Mouse (Mus musculus) kidney, adult 8-10 months (tissue): ENCODE measurements around the gene Cit.
"Not testable (repeated sequence)": the region's sequence is repeated elsewhere in the genome, so short reads cannot be mapped to it uniquely, and the experiment has no call there.

Source experiments
- DNase-seq, 2 experiments: peaks; one replicate each; pipeline ENCODE4 v3.0.0; 2022

Gene Cit

GRCm38 (mm10) chr5:115844766-115845634 lies at the start of gene Cit:
TSS of gene Cit (plus strand) at chr5:115845278.
- DNase-seq: peak; percentile 82 to 86

- DNase-seq: peak; percentile 4 to 15
Observed at GRCm38 (mm10) chr5:115799016-115799894, 45.8 kb upstream of the Cit start.

- no peak for DNase-seq
Observed at GRCm38 (mm10) chr5:115799895-115800232, 45.2 kb upstream of the Cit start.

GRCm38 (mm10) chr5:115812262-115812661 lies 32.8 kb upstream of the Cit start:
- DNase-seq: no peak

GRCm38 (mm10) chr5:115817022-115817421 lies 28.1 kb upstream of the Cit start:
- DNase-seq: no peak

GRCm38 (mm10) chr5:115817655-115818054 lies 27.4 kb upstream of the Cit start:
- not testable (repeated sequence) for DNase-seq

GRCm38 (mm10) chr5:115819966-115820365 lies 25.1 kb upstream of the Cit start:
- DNase-seq: no peak

GRCm38 (mm10) chr5:115821200-115821599 lies 23.9 kb upstream of the Cit start:
- no peak for DNase-seq

- DNase-seq: no peak
Observed at GRCm38 (mm10) chr5:115821910-115822309, 23.2 kb upstream of the Cit start.

- DNase-seq: no peak
Observed at GRCm38 (mm10) chr5:115832754-115833153, 12.3 kb upstream of the Cit start.

GRCm38 (mm10) chr5:115833806-115834205 lies 11.3 kb upstream of the Cit start:
- DNase-seq: not testable (repeated sequence)

GRCm38 (mm10) chr5:115835291-115835690 lies 9.8 kb upstream of the Cit start:
- DNase-seq: no peak

GRCm38 (mm10) chr5:115838059-115838458 lies 7.0 kb upstream of the Cit start:
- no peak for DNase-seq

GRCm38 (mm10) chr5:115840453-115840852 lies 4.6 kb upstream of the Cit start:
- DNase-seq: no peak

- no peak for DNase-seq
Observed at GRCm38 (mm10) chr5:115840946-115841775, 3.9 kb upstream of the Cit start.

GRCm38 (mm10) chr5:115844368-115844765 lies 711 bp upstream of the Cit start:
- DNase-seq: no peak

GRCm38 (mm10) chr5:115845635-115846174 lies 627 bp downstream of the Cit start:
- peak; percentile 42 to 55 for DNase-seq

- DNase-seq: no peak
Observed at GRCm38 (mm10) chr5:115847166-115847565, 2.1 kb downstream of the Cit start.

- no peak for DNase-seq
Observed at GRCm38 (mm10) chr5:115848463-115848862, 3.4 kb downstream of the Cit start.

GRCm38 (mm10) chr5:115849263-115849829 lies 4.3 kb downstream of the Cit start:
- no peak for DNase-seq

- peak; percentile 64 to 74 for DNase-seq
Observed at GRCm38 (mm10) chr5:115850250-115851028, 5.4 kb downstream of the Cit start.

GRCm38 (mm10) chr5:115851029-115851365 lies 5.9 kb downstream of the Cit start:
- DNase-seq: no peak
